Mouse (Mus musculus) midbrain, embryonic 10.5 days (tissue): ENCODE measurements around the gene Nr1d1. TPM values are rescaled to one million over a fixed set of nuclear protein-coding genes. Genes with fewer than 3 reads are reported as not detected.

Experiments used
- DNase-seq: peaks from one replicate; pipeline ENCODE4 v3.0.0-alpha.2; 2017; ENCODE audit warnings: low spot score
- H3K27ac ChIP-seq: fragments of 300-500 bp; sonication (generic); replicated peaks from 2 replicates; pipeline ENCODE4 v1.5.1; 2016; ENCODE audit warnings: mild to moderate bottlenecking
- H3K27me3 ChIP-seq: fragments of 300-500 bp; sonication (generic); 2 replicates; pipeline ENCODE4 v1.6.1; 2016; ENCODE audit warnings: low read depth, mild to moderate bottlenecking; ENCODE audit not compliant: poor library complexity, severe bottlenecking
- H3K36me3 ChIP-seq: fragments of 300-500 bp; sonication (generic); 2 replicates; pipeline ENCODE4 v1.6.1; 2016; ENCODE audit warnings: mild to moderate bottlenecking, moderate library complexity
- H3K4me1 ChIP-seq: fragments of 300-500 bp; sonication (generic); 2 replicates; pipeline ENCODE4 v1.6.1; 2016
- H3K4me3 ChIP-seq: fragments of 300-500 bp; sonication (generic); 2 replicates; pipeline ENCODE4 v1.5.1; 2016; ENCODE audit warnings: mild to moderate bottlenecking, moderate library complexity
- H3K9me3 ChIP-seq: fragments of 300-500 bp; sonication (generic); replicated peaks from 2 replicates; pipeline ENCODE4 v1.6.1; 2016; ENCODE audit warnings: mild to moderate bottlenecking
- WGBS: fragments of 180-500 bp; shearing (Covaris S2); methylation state at CpG from one replicate; pipeline ENCODE4 v1.1.7; 2016; 5-methylcytosine and 5-hydroxymethylcytosine counted together
- polyA plus RNA-seq: library from polyadenylated mRNA; unstranded; fragments of >200 nt; fragmentation: Nextera tagmentation; extraction: Ambion mirVana; gene quantifications from 2 replicates; pipeline ENCODE4 v1.2.1, GENCODE M21; 2016

Gene Nr1d1
- polyA plus RNA-seq, 1 experiment from 2014 or later, result 1.4 TPM

GRCm38 (mm10) chr11:98773635-98774295, 1.4 kb downstream of the Nr1d1 start:
- Histone ChIP-seq H3K4me3 (peak overlapping the region; percentile 56), H3K4me1 (peaks cover 66% of the 10 kb centered on the region), H3K27ac (peak overlapping the region; percentile 83), H3K27me3 (peaks cover 8% of the 10 kb centered on the region; the same call in 1 of the 2 replicates), H3K9me3 (no peaks in the 10 kb centered on the region), H3K36me3 (peaks cover 22% of the 10 kb centered on the region)
- 2% methylated on average over 37 of the region's 37 CpGs for WGBS
- DNase-seq, result peak; percentile 94

- Histone ChIP-seq H3K9me3 (no peaks in the 10 kb centered on the region), H3K27me3 (peaks cover 8% of the 10 kb centered on the region; the same call in 1 of the 2 replicates), H3K4me1 (peaks cover 74% of the 10 kb centered on the region), H3K36me3 (peaks cover 23% of the 10 kb centered on the region), H3K4me3 (no peak overlapping the region), H3K27ac (no peak overlapping the region)
- DNase-seq, result no peak
- 86% methylated on average over 8 of the region's 8 CpGs for WGBS
These were observed 2.4 kb downstream of the Nr1d1 start for GRCm38 (mm10) chr11:98772667-98773171.

GRCm38 (mm10) chr11:98771844-98772525, 3.1 kb downstream of the Nr1d1 start:
- Histone ChIP-seq H3K9me3 (no peaks in the 10 kb centered on the region), H3K27me3 (peaks cover 8% of the 10 kb centered on the region; the same call in 1 of the 2 replicates), H3K27ac (no peak overlapping the region), H3K4me3 (no peak overlapping the region), H3K4me1 (peaks cover 76% of the 10 kb centered on the region), H3K36me3 (peaks cover 23% of the 10 kb centered on the region)
- no peak for DNase-seq
- WGBS, result 93% methylated on average over 11 of the region's 11 CpGs

- peaks cover 23% of the 10 kb centered on the region for H3K36me3 ChIP-seq
- peaks cover 8% of the 10 kb centered on the region; the same call in 1 of the 2 replicates for H3K27me3 ChIP-seq
- peaks cover 76% of the 10 kb centered on the region for H3K4me1 ChIP-seq
- no peaks in the 10 kb centered on the region for H3K9me3 ChIP-seq
- no peak overlapping the region for H3K27ac ChIP-seq
- WGBS, result 93% methylated on average over 18 of the region's 18 CpGs
- DNase-seq, result no peak
- no peak overlapping the region for H3K4me3 ChIP-seq
These were observed 4.0 kb downstream of the Nr1d1 start for GRCm38 (mm10) chr11:98771131-98771530.

- peaks cover 8% of the 10 kb centered on the region; the same call in 1 of the 2 replicates for H3K27me3 ChIP-seq
- 94% methylated on average over 26 of the region's 26 CpGs for WGBS
- H3K4me1 ChIP-seq, result peaks cover 76% of the 10 kb centered on the region
- no peak for DNase-seq
- no peak overlapping the region for H3K27ac ChIP-seq
- peaks cover 26% of the 10 kb centered on the region for H3K36me3 ChIP-seq
- H3K9me3 ChIP-seq, result no peaks in the 10 kb centered on the region
- no peak overlapping the region for H3K4me3 ChIP-seq
These were observed 4.8 kb downstream of the Nr1d1 start for GRCm38 (mm10) chr11:98770096-98770975.

GRCm38 (mm10) chr11:98769007-98769954, 5.9 kb downstream of the Nr1d1 start:
- WGBS, result 91% methylated on average over 25 of the region's 25 CpGs
- Histone ChIP-seq H3K9me3 (no peaks in the 10 kb centered on the region), H3K27me3 (peaks cover under 1% of the 10 kb centered on the region; the same call in 1 of the 2 replicates), H3K36me3 (peaks cover 35% of the 10 kb centered on the region), H3K4me1 (peaks cover 67% of the 10 kb centered on the region), H3K4me3 (peak overlapping the region; percentile 50; the same call in 1 of the 2 replicates), H3K27ac (0 out of 2 replicates have a peak overlapping the region, but pooled peaks have one; percentile 84)
- no peak for DNase-seq

GRCm38 (mm10) chr11:98768127-98769006, 6.8 kb downstream of the Nr1d1 start:
- Histone ChIP-seq H3K27ac (peak overlapping the region; percentile 84), H3K27me3 (no peaks in the 10 kb centered on the region), H3K36me3 (peaks cover 44% of the 10 kb centered on the region), H3K4me1 (peaks cover 60% of the 10 kb centered on the region), H3K9me3 (no peaks in the 10 kb centered on the region), H3K4me3 (peak overlapping the region; percentile 50)
- 27% methylated on average over 39 of the region's 39 CpGs for WGBS
- DNase-seq, result no peak

GRCm38 (mm10) chr11:98767713-98768112, 7.4 kb downstream of the Nr1d1 start:
- H3K4me1 ChIP-seq, result peaks cover 55% of the 10 kb centered on the region
- DNase-seq, result no peak
- H3K27ac ChIP-seq, result peak overlapping the region; percentile 84
- no peaks in the 10 kb centered on the region for H3K27me3 ChIP-seq
- H3K4me3 ChIP-seq, result peak overlapping the region; percentile 50
- H3K36me3 ChIP-seq, result peaks cover 50% of the 10 kb centered on the region
- no peaks in the 10 kb centered on the region for H3K9me3 ChIP-seq
- WGBS, result 32% methylated on average over 4 of the region's 4 CpGs

GRCm38 (mm10) chr11:98767276-98767675, 7.9 kb downstream of the Nr1d1 start:
- Histone ChIP-seq H3K4me1 (peaks cover 53% of the 10 kb centered on the region), H3K9me3 (no peaks in the 10 kb centered on the region), H3K4me3 (peak overlapping the region; percentile 50; the same call in 1 of the 2 replicates), H3K27ac (peak overlapping the region; percentile 79), H3K27me3 (no peaks in the 10 kb centered on the region), H3K36me3 (peaks cover 52% of the 10 kb centered on the region)
- WGBS, result 21% methylated on average over 9 of the region's 9 CpGs
- DNase-seq, result no peak

GRCm38 (mm10) chr11:98766816-98767215, 8.3 kb downstream of the Nr1d1 start:
- Histone ChIP-seq H3K4me3 (peak overlapping the region; percentile 50; the same call in 1 of the 2 replicates), H3K9me3 (no peaks in the 10 kb centered on the region), H3K27me3 (no peaks in the 10 kb centered on the region), H3K36me3 (peaks cover 56% of the 10 kb centered on the region), H3K27ac (peak overlapping the region; percentile 79), H3K4me1 (peaks cover 52% of the 10 kb centered on the region)
- WGBS, result 62% methylated on average over 5 of the region's 5 CpGs
- DNase-seq, result no peak

GRCm38 (mm10) chr11:98766346-98766745, 8.8 kb downstream of the Nr1d1 start:
- peaks cover 59% of the 10 kb centered on the region for H3K36me3 ChIP-seq
- no peaks in the 10 kb centered on the region for H3K27me3 ChIP-seq
- H3K4me1 ChIP-seq, result peaks cover 52% of the 10 kb centered on the region
- no peaks in the 10 kb centered on the region for H3K9me3 ChIP-seq
- peak overlapping the region; percentile 79 for H3K27ac ChIP-seq
- WGBS, result 58% methylated on average over 2 of the region's 2 CpGs
- no peak for DNase-seq
- H3K4me3 ChIP-seq, result peak overlapping the region; percentile 18; the same call in 1 of the 2 replicates
